Mouse (Mus musculus): ENCODE data around the gene Stard9. TPM values are rescaled to one million over a fixed set of nuclear protein-coding genes. Genes with fewer than 3 reads are reported as not detected.

Gene Stard9
- polyA plus RNA-seq, 1 experiment from 2014 or later: 6.2 TPM

GRCm38 (mm10) chr2:120616279-120617163 is 12.4 kb upstream of the Stard9 start:
- no peak for ATAC-seq (replicated peaks; ENCODE audit: low FRiP score, low TSS enrichment, low read depth)
- no peaks in the 10 kb centered on the region for H3K4me1 ChIP-seq (replicated peaks; ENCODE audit: control insufficient read depth, insufficient read depth, low read length)
- no peak overlapping the region for H3K4me2 ChIP-seq (ENCODE audit: low read length)
- H3K36me3 ChIP-seq (ENCODE audit: control insufficient read depth, insufficient read depth, low read length): peaks cover 66% of the 10 kb centered on the region
- no peak overlapping the region for H3K4me3 ChIP-seq (ENCODE audit: low read depth, low read length)
- no peaks in the 10 kb centered on the region for H3K27me3 ChIP-seq (replicated peaks; ENCODE audit: control insufficient read depth, insufficient read depth, low read length)
- H3K9ac ChIP-seq (ENCODE audit: low read length): no peak overlapping the region
- no peaks in the 10 kb centered on the region for H3K9me3 ChIP-seq (ENCODE audit: control insufficient read depth, low read length)
- DNase-seq (ENCODE audit: low spot score): no peak
- WGBS: 84% methylated on average over 5 of the region's 5 CpGs
- no peak overlapping the region for H3K27ac ChIP-seq (ENCODE audit: low read depth)

GRCm38 (mm10) chr2:120619538-120619937 is 9.4 kb upstream of the Stard9 start:
- DNase-seq (ENCODE audit: low spot score) (no peak), ATAC-seq (replicated peaks; ENCODE audit: low FRiP score, low TSS enrichment, low read depth) (no peak)
- Histone ChIP-seq H3K36me3 (ENCODE audit: control insufficient read depth, insufficient read depth, low read length) (peaks cover 51% of the 10 kb centered on the region), H3K4me1 (replicated peaks; ENCODE audit: control insufficient read depth, insufficient read depth, low read length) (no peaks in the 10 kb centered on the region), H3K4me3 (ENCODE audit: low read depth, low read length) (no peak overlapping the region), H3K4me2 (ENCODE audit: low read length) (no peak overlapping the region), H3K27ac (ENCODE audit: low read depth) (no peak overlapping the region), H3K27me3 (replicated peaks; ENCODE audit: control insufficient read depth, insufficient read depth, low read length) (no peaks in the 10 kb centered on the region), H3K9ac (ENCODE audit: low read length) (no peak overlapping the region), H3K9me3 (ENCODE audit: control insufficient read depth, low read length) (no peaks in the 10 kb centered on the region)
- WGBS: 100% methylated on average over 1 of the region's 1 CpGs

- Histone ChIP-seq H3K9me3 (ENCODE audit: control insufficient read depth, low read length) (no peaks in the 10 kb centered on the region), H3K4me1 (replicated peaks; ENCODE audit: control insufficient read depth, insufficient read depth, low read length) (no peaks in the 10 kb centered on the region), H3K27ac (ENCODE audit: low read depth) (no peak overlapping the region), H3K4me2 (ENCODE audit: low read length) (no peak overlapping the region), H3K27me3 (replicated peaks; ENCODE audit: control insufficient read depth, insufficient read depth, low read length) (no peaks in the 10 kb centered on the region), H3K36me3 (ENCODE audit: control insufficient read depth, insufficient read depth, low read length) (peaks cover 26% of the 10 kb centered on the region), H3K9ac (ENCODE audit: low read length) (no peak overlapping the region), H3K4me3 (ENCODE audit: low read depth, low read length) (no peak overlapping the region)
- ATAC-seq (replicated peaks; ENCODE audit: low FRiP score, low TSS enrichment, low read depth): no peak
- DNase-seq (ENCODE audit: low spot score): no peak
Observed at GRCm38 (mm10) chr2:120622920-120623319, 6.0 kb upstream of the Stard9 start.

GRCm38 (mm10) chr2:120628076-120628865 is 650 bp upstream of the Stard9 start:
- ATAC-seq (replicated peaks; ENCODE audit: low FRiP score, low TSS enrichment, low read depth) (peak; percentile 30; the same call in 1 of the 2 replicates), DNase-seq (ENCODE audit: low spot score) (peak; percentile 54)
- Histone ChIP-seq H3K27ac (ENCODE audit: low read depth) (peak overlapping the region; percentile 52; the same call in 1 of the 2 replicates), H3K36me3 (ENCODE audit: control insufficient read depth, insufficient read depth, low read length) (no peaks in the 10 kb centered on the region), H3K4me3 (ENCODE audit: low read depth, low read length) (peak overlapping the region; percentile 50), H3K9me3 (ENCODE audit: control insufficient read depth, low read length) (no peaks in the 10 kb centered on the region), H3K9ac (ENCODE audit: low read length) (peak overlapping the region; percentile 45), H3K27me3 (replicated peaks; ENCODE audit: control insufficient read depth, insufficient read depth, low read length) (no peaks in the 10 kb centered on the region), H3K4me2 (ENCODE audit: low read length) (peak overlapping the region; percentile 55), H3K4me1 (replicated peaks; ENCODE audit: control insufficient read depth, insufficient read depth, low read length) (no peaks in the 10 kb centered on the region)
- 30% methylated on average over 10 of the region's 10 CpGs for WGBS

- Histone ChIP-seq H3K4me3 (ENCODE audit: low read depth, low read length) (no peak overlapping the region), H3K9me3 (ENCODE audit: control insufficient read depth, low read length) (no peaks in the 10 kb centered on the region), H3K4me2 (ENCODE audit: low read length) (no peak overlapping the region), H3K9ac (ENCODE audit: low read length) (no peak overlapping the region), H3K4me1 (replicated peaks; ENCODE audit: control insufficient read depth, insufficient read depth, low read length) (no peaks in the 10 kb centered on the region), H3K36me3 (ENCODE audit: control insufficient read depth, insufficient read depth, low read length) (0 out of 2 replicates have a peak, but pooled peaks cover 7% of the 10 kb centered on the region), H3K27ac (ENCODE audit: low read depth) (no peak overlapping the region), H3K27me3 (replicated peaks; ENCODE audit: control insufficient read depth, insufficient read depth, low read length) (no peaks in the 10 kb centered on the region)
- ATAC-seq (replicated peaks; ENCODE audit: low FRiP score, low TSS enrichment, low read depth) (no peak), DNase-seq (ENCODE audit: low spot score) (no peak)
- 81% methylated on average over 2 of the region's 2 CpGs for WGBS
Observed at GRCm38 (mm10) chr2:120630246-120630645, 1.3 kb downstream of the Stard9 start.

- no peaks in the 10 kb centered on the region for H3K9me3 ChIP-seq (ENCODE audit: control insufficient read depth, low read length)
- H3K9ac ChIP-seq (ENCODE audit: low read length): no peak overlapping the region
- 70% methylated on average over 2 of the region's 2 CpGs for WGBS
- no peak overlapping the region for H3K4me2 ChIP-seq (ENCODE audit: low read length)
- DNase-seq (ENCODE audit: low spot score): no peak
- H3K4me1 ChIP-seq (replicated peaks; ENCODE audit: control insufficient read depth, insufficient read depth, low read length): no peaks in the 10 kb centered on the region
- ATAC-seq (replicated peaks; ENCODE audit: low FRiP score, low TSS enrichment, low read depth): no peak
- no peak overlapping the region for H3K27ac ChIP-seq (ENCODE audit: low read depth)
- H3K27me3 ChIP-seq (replicated peaks; ENCODE audit: control insufficient read depth, insufficient read depth, low read length): no peaks in the 10 kb centered on the region
- 0 out of 2 replicates have a peak, but pooled peaks cover 7% of the 10 kb centered on the region for H3K36me3 ChIP-seq (ENCODE audit: control insufficient read depth, insufficient read depth, low read length)
- H3K4me3 ChIP-seq (ENCODE audit: low read depth, low read length): no peak overlapping the region
Observed at GRCm38 (mm10) chr2:120630655-120631054, 1.7 kb downstream of the Stard9 start.

GRCm38 (mm10) chr2:120631521-120631920 is 2.6 kb downstream of the Stard9 start:
- WGBS: 73% methylated on average over 2 of the region's 2 CpGs
- DNase-seq (ENCODE audit: low spot score) (no peak), ATAC-seq (replicated peaks; ENCODE audit: low FRiP score, low TSS enrichment, low read depth) (no peak)
- Histone ChIP-seq H3K4me3 (ENCODE audit: low read depth, low read length) (no peak overlapping the region), H3K27ac (ENCODE audit: low read depth) (no peak overlapping the region), H3K4me2 (ENCODE audit: low read length) (no peak overlapping the region), H3K9ac (ENCODE audit: low read length) (no peak overlapping the region), H3K9me3 (ENCODE audit: control insufficient read depth, low read length) (no peaks in the 10 kb centered on the region), H3K4me1 (replicated peaks; ENCODE audit: control insufficient read depth, insufficient read depth, low read length) (no peaks in the 10 kb centered on the region), H3K27me3 (replicated peaks; ENCODE audit: control insufficient read depth, insufficient read depth, low read length) (no peaks in the 10 kb centered on the region), H3K36me3 (ENCODE audit: control insufficient read depth, insufficient read depth, low read length) (0 out of 2 replicates have a peak, but pooled peaks cover 7% of the 10 kb centered on the region)

- H3K9ac ChIP-seq (ENCODE audit: low read length): no peak overlapping the region
- 0 out of 2 replicates have a peak, but pooled peaks cover 7% of the 10 kb centered on the region for H3K36me3 ChIP-seq (ENCODE audit: control insufficient read depth, insufficient read depth, low read length)
- no peaks in the 10 kb centered on the region for H3K4me1 ChIP-seq (replicated peaks; ENCODE audit: control insufficient read depth, insufficient read depth, low read length)
- no peaks in the 10 kb centered on the region for H3K27me3 ChIP-seq (replicated peaks; ENCODE audit: control insufficient read depth, insufficient read depth, low read length)
- no peak overlapping the region for H3K27ac ChIP-seq (ENCODE audit: low read depth)
- H3K4me2 ChIP-seq (ENCODE audit: low read length): no peak overlapping the region
- ATAC-seq (replicated peaks; ENCODE audit: low FRiP score, low TSS enrichment, low read depth): no peak
- WGBS: 84% methylated on average over 4 of the region's 4 CpGs
- no peaks in the 10 kb centered on the region for H3K9me3 ChIP-seq (ENCODE audit: control insufficient read depth, low read length)
- H3K4me3 ChIP-seq (ENCODE audit: low read depth, low read length): no peak overlapping the region
- DNase-seq (ENCODE audit: low spot score): no peak
Observed at GRCm38 (mm10) chr2:120631957-120632356, 3.0 kb downstream of the Stard9 start.

All from intestine, embryonic 14.5 days (tissue).